Mouse (Mus musculus) CH12.LX (cell line): ENCODE data around the gene Hoxa9. TPM values are rescaled to one million over a fixed set of nuclear protein-coding genes. Genes with fewer than 3 reads are reported as not detected.

Experiments used
- DNase-seq: peaks from one replicate; pipeline ENCODE4 v3.0.0-alpha.2; 2013; ENCODE audit errors: extremely low read depth
- H3K27ac ChIP-seq: 2 replicates; pipeline ENCODE4 v1.5.1; 2012; ENCODE audit warnings: low read depth, mild to moderate bottlenecking, control low read depth, moderate library complexity; ENCODE audit not compliant: insufficient read depth
- H3K27me3 ChIP-seq: replicated peaks from 2 replicates; pipeline ENCODE3; 2012; ENCODE audit warnings: inconsistent platforms
- H3K36me3 ChIP-seq, 2 experiments: replicated peaks in 1 of 2; 2 replicates each; pipeline versions ENCODE3 to v1.6.1; 2012; ENCODE audit warnings: inconsistent platforms in 1 of 2, low read length in 1 of 2, mild to moderate bottlenecking in 1 of 2, mixed read lengths in 1 of 2, moderate library complexity in 1 of 2; ENCODE audit not compliant: control insufficient read depth in 1 of 2, insufficient read depth in 1 of 2
- H3K4me1 ChIP-seq, 2 experiments: 2 replicates each; pipeline ENCODE4 v1.6.1; 2012; ENCODE audit warnings: inconsistent platforms in 1 of 2, moderate library complexity in 1 of 2; ENCODE audit not compliant: insufficient read depth in 2 of 2, control insufficient read depth in 1 of 2
- H3K4me2 ChIP-seq: 2 replicates; pipeline ENCODE4 v1.6.1; 2012; ENCODE audit warnings: low read depth, mild to moderate bottlenecking, control low read depth; ENCODE audit not compliant: poor library complexity, insufficient read depth, severe bottlenecking
- H3K4me3 ChIP-seq, 3 experiments: fragments of 150-350 bp in 1 of 3; sonication (generic) in 1 of 3; replicated peaks in 1 of 3; 2 replicates each; pipeline versions ENCODE3 to v1.5.1; 2011 to 2012; ENCODE audit warnings: low read depth in 2 of 3, low read length in 2 of 3, mild to moderate bottlenecking in 2 of 3, moderate library complexity in 2 of 3, control low read depth in 1 of 3, improper control_type of control experiment in 1 of 3, inconsistent platforms in 1 of 3, mixed read lengths in 1 of 3; ENCODE audit not compliant: poor library complexity in 1 of 3
- H3K79me2 ChIP-seq: replicated peaks from 2 replicates; pipeline ENCODE4 v1.6.1; 2012; ENCODE audit warnings: mild to moderate bottlenecking, moderate library complexity; ENCODE audit not compliant: control insufficient read depth, poor library complexity, insufficient read depth, severe bottlenecking; ENCODE audit errors: extremely low read depth
- H3K9ac ChIP-seq: 2 replicates; pipeline ENCODE4 v1.6.1; 2012; ENCODE audit warnings: low read depth, mild to moderate bottlenecking, control low read depth, moderate library complexity; ENCODE audit not compliant: insufficient read depth
- H3K9me3 ChIP-seq: replicated peaks from 2 replicates; pipeline ENCODE3; 2012; ENCODE audit warnings: low read length, inconsistent platforms, mixed read lengths
- CHD2 ChIP-seq: IDR thresholded peaks from 2 replicates; pipeline ENCODE4 v1.6.1; 2011; ENCODE audit warnings: low read length, improper control_type of control experiment
- CTCF ChIP-seq, 2 experiments: IDR thresholded peaks in 1 of 2; conservative IDR thresholded peaks in 1 of 2; 2 replicates each; pipeline ENCODE4 v1.5.1; 2011 to 2012; ENCODE audit warnings: low read depth in 2 of 2, low read length in 2 of 2, improper control_type of control experiment in 1 of 2, inconsistent platforms in 1 of 2, mild to moderate bottlenecking in 1 of 2, moderate library complexity in 1 of 2
- E2F4 ChIP-seq: IDR thresholded peaks from 2 replicates; pipeline ENCODE4 v1.6.1; 2011; ENCODE audit warnings: low read depth, low read length, improper control_type of control experiment; ENCODE audit not compliant: insufficient replicate concordance
- ELF1 ChIP-seq: IDR thresholded peaks from 2 replicates; pipeline ENCODE4 v1.6.1; 2014; ENCODE audit warnings: low read depth, mild to moderate bottlenecking, inconsistent platforms, low read length, improper control_type of control experiment
- EP300 ChIP-seq: IDR thresholded peaks from 2 replicates; pipeline ENCODE4 v1.6.1; 2011; ENCODE audit warnings: low read length, improper control_type of control experiment
- ETS1 ChIP-seq: conservative IDR thresholded peaks from 2 replicates; pipeline ENCODE4 v1.6.1; 2012; ENCODE audit warnings: low read depth, mild to moderate bottlenecking, inconsistent platforms, low read length, improper control_type of control experiment, moderate library complexity
- JUN ChIP-seq: IDR thresholded peaks from 2 replicates; pipeline ENCODE4 v1.6.1; 2011; ENCODE audit warnings: low read depth, mild to moderate bottlenecking, low read length, improper control_type of control experiment, moderate library complexity; ENCODE audit not compliant: insufficient read depth
- JUND ChIP-seq: conservative IDR thresholded peaks from 2 replicates; pipeline ENCODE4 v1.6.1; 2011; ENCODE audit warnings: low read depth, low read length, improper control_type of control experiment
- KAT2A ChIP-seq: IDR thresholded peaks from 2 replicates; pipeline ENCODE4 v1.6.1; 2012; ENCODE audit warnings: low read length, improper control_type of control experiment, inconsistent platforms; ENCODE audit not compliant: insufficient replicate concordance
- MAFK ChIP-seq: IDR thresholded peaks from 2 replicates; pipeline ENCODE4 v1.6.1; 2011; ENCODE audit warnings: low read length, improper control_type of control experiment; ENCODE audit not compliant: insufficient replicate concordance
- MAX ChIP-seq: IDR thresholded peaks from 2 replicates; pipeline ENCODE4 v1.6.1; 2011; ENCODE audit warnings: low read length, improper control_type of control experiment
- MAZ ChIP-seq: IDR thresholded peaks from 2 replicates; pipeline ENCODE4 v1.6.1; 2012; ENCODE audit warnings: low read depth, mild to moderate bottlenecking, inconsistent platforms, low read length, improper control_type of control experiment, moderate library complexity
- MXI1 ChIP-seq: IDR thresholded peaks from 2 replicates; pipeline ENCODE4 v1.6.1; 2011; ENCODE audit warnings: mild to moderate bottlenecking, low read depth, low read length, improper control_type of control experiment
- MYC ChIP-seq: IDR thresholded peaks from 2 replicates; pipeline ENCODE4 v1.6.1; 2011; ENCODE audit warnings: low read depth, mild to moderate bottlenecking, improper control_type of control experiment, low read length
- NELFE ChIP-seq: IDR thresholded peaks from 2 replicates; pipeline ENCODE4 v1.6.1; 2011; ENCODE audit warnings: low read depth, low read length, improper control_type of control experiment
- POLR2AphosphoS2 ChIP-seq: IDR thresholded peaks from 2 replicates; pipeline ENCODE4 v1.6.1; 2011; ENCODE audit warnings: low read depth, low read length, improper control_type of control experiment
- RCOR1 ChIP-seq: conservative IDR thresholded peaks from 2 replicates; pipeline ENCODE4 v1.6.1; 2012; ENCODE audit warnings: low read depth, mild to moderate bottlenecking, inconsistent platforms, low read length, improper control_type of control experiment
- SIN3A ChIP-seq: IDR thresholded peaks from 2 replicates; pipeline ENCODE4 v1.6.1; 2012; ENCODE audit warnings: low read length, improper control_type of control experiment, inconsistent platforms
- SMC3 ChIP-seq: IDR thresholded peaks from 2 replicates; pipeline ENCODE4 v1.6.1; 2011; ENCODE audit warnings: low read depth, low read length, improper control_type of control experiment
- TBP ChIP-seq: conservative IDR thresholded peaks from 2 replicates; pipeline ENCODE4 v1.6.1; 2011; ENCODE audit warnings: low read depth, low read length, improper control_type of control experiment
- TCF12 ChIP-seq: IDR thresholded peaks from 2 replicates; pipeline ENCODE4 v1.6.1; 2014; ENCODE audit warnings: low read depth, mild to moderate bottlenecking, inconsistent platforms, low read length, improper control_type of control experiment
- UBTF ChIP-seq: IDR thresholded peaks from 2 replicates; pipeline ENCODE4 v1.6.1; 2012; ENCODE audit warnings: low read depth, mild to moderate bottlenecking, inconsistent platforms, low read length, improper control_type of control experiment, moderate library complexity
- ZC3H11A ChIP-seq: IDR thresholded peaks from 2 replicates; pipeline ENCODE4 v1.6.1; 2012; ENCODE audit warnings: low read depth, mild to moderate bottlenecking, inconsistent platforms, low read length, improper control_type of control experiment
- ZMIZ1 ChIP-seq: IDR thresholded peaks from 2 replicates; pipeline ENCODE4 v1.6.1; 2012; ENCODE audit warnings: low read depth, mild to moderate bottlenecking, inconsistent platforms, low read length, improper control_type of control experiment
- dilution Hi-C: fragments of 300-500 bp; cut with MboI; formaldehyde crosslinking; loops from 2 replicates; pipeline ENCODE4 v1.14.3; 2020; ENCODE audit warnings: low sequenced_read_pairs; ENCODE audit not compliant: extremely low pct_unique_long_range_greater_than_20kb, extremely low pct_ligation_motif_present
- in situ Hi-C: fragments of 300-500 bp; cut with MboI; formaldehyde crosslinking; loops from 3 replicates; pipeline ENCODE4 v1.14.3; 2019; ENCODE audit warnings: low sequenced_read_pairs, low pct_ligation_motif_present, low pct_unique_long_range_greater_than_20kb, mixed read lengths
- polyA plus RNA-seq: library from polyadenylated mRNA; unstranded; fragments of >175 nt; gene quantifications from 2 replicates; pipeline ENCODE4 v1.2.1, GENCODE M21; 2012; ENCODE audit warnings: low read depth; ENCODE audit not compliant: insufficient read length
- total RNA-seq, 2 experiments: library from RNA; depleted of rRNA; stranded (reverse); fragments of 300-350 nt in 1 of 2; fragments of >200 nt in 1 of 2; gene quantifications; 2 replicates each; pipeline ENCODE4 v1.2.3; 2012 to 2014

The Hoxa9 gene
- total and polyA plus RNA-seq, 3 experiments: 0.30 to 0.47 (median 0.30) TPM

DNA sequence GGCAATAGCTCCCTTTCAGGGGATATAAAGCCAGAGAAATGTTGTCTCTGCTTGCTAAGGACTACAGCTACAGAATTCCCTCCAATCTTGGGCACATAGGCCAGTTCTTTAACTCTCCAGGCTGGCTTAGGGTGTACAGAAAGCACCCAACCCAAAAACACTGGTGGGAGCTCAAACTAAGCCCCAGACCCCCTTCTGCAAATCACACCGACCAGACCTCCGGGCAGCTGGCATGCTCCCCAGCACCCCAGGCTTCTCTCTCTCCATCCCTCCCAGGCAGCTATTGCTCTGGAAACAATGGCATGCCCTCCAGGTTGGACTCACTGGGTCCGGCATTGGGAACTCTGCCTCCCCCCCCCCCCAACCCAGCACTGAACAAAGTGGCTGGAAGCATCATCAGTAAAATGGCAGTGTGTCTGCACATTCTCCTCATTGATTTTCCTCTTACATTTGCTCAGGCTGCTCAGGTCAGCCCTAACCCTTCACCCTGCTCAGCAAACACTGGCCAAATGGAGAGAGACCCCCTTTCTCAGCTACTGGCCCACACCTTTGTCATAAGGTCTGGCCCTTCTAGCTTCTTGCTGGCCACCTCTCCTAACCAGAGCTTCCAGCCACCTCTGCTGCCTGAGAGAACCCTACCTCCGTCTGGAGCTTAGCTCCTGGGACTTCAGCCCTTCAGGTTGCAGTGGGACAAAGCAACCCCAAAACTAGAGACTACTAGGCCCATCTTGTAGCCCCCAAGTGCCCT, 51.8 kb downstream of the Hoxa9 start:
- no peak overlapping the region for H3K9ac ChIP-seq
- in situ Hi-C loops (no loop called here), dilution Hi-C loops (no loop called here)
- H3K79me2 ChIP-seq: no peaks in the 10 kb centered on the region
- H3K9me3 ChIP-seq: peaks cover 5% of the 10 kb centered on the region
- H3K4me1 ChIP-seq: no peaks in the 10 kb centered on the region
- no peaks in the 10 kb centered on the region for H3K27me3 ChIP-seq
- DNase-seq: no peak
- H3K27ac ChIP-seq: no peak overlapping the region
- H3K36me3 ChIP-seq: no peaks in the 10 kb centered on the region
- no peak overlapping the region for H3K4me2 ChIP-seq
- TF ChIP-seq MAFK (no peak), MAX (no peak), KAT2A (no peak), UBTF (no peak), TCF12 (no peak), ZMIZ1 (no peak), SIN3A (no peak), ZC3H11A (no peak), JUND (no peak), CHD2 (no peak), E2F4 (no peak), JUN (no peak)
- no peak overlapping the region for H3K4me3 ChIP-seq

GRCm38 (mm10) chr6:52177806-52178205, 53.1 kb downstream of the Hoxa9 start:
- in situ Hi-C loops (no loop called here), dilution Hi-C loops (no loop called here)
- no peak for DNase-seq
- Histone ChIP-seq H3K4me3 (no peak overlapping the region), H3K4me2 (no peak overlapping the region), H3K79me2 (no peaks in the 10 kb centered on the region), H3K9me3 (peaks cover 5% of the 10 kb centered on the region), H3K27ac (no peak overlapping the region), H3K9ac (no peak overlapping the region), H3K27me3 (no peaks in the 10 kb centered on the region), H3K36me3 (no peaks in the 10 kb centered on the region), H3K4me1 (no peaks in the 10 kb centered on the region)
- TF ChIP-seq MAX (no peak), ELF1 (no peak), E2F4 (no peak), CTCF (conservative IDR thresholded peaks at IDR 0.05 in 1 of 2, IDR thresholded peaks at IDR 0.05 in 1 of 2; ENCODE audit: low read depth in 2 of 2, low read length in 2 of 2) (no peak), MXI1 (no peak), MAFK (no peak), MYC (no peak), TBP (no peak), RCOR1 (no peak), JUND (no peak), MAZ (no peak), EP300 (no peak), POLR2AphosphoS2 (no peak), ZC3H11A (no peak), NELFE (no peak), ETS1 (no peak), KAT2A (no peak), ZMIZ1 (no peak), SMC3 (no peak), SIN3A (no peak)
